Mouse (Mus musculus) kidney, postnatal 0 days (tissue): ENCODE measurements at regions not wholly inside any gene's neighbourhood (a gene's known extent, or its start where the extent isn't known, plus 50 kb on each side); places are given as distances from the start of the nearest gene placed in this dataset.

Source experiments
- ATAC-seq: fragments of 200-750 bp; cut with Nextera tagmentation; replicated peaks from 2 replicates; pipeline ENCODE4 v1.8.0; 2017; ENCODE audit warnings: low read depth, moderate number of reproducible peaks, moderate TSS enrichment, moderate library complexity; ENCODE audit not compliant: low FRiP score
- DNase-seq: peaks from one replicate; pipeline ENCODE4 v3.0.0-alpha.2; 2016; ENCODE audit warnings: low spot score
- H3K27ac ChIP-seq: fragments of 300-500 bp; sonication (generic); 2 replicates; pipeline ENCODE4 v1.5.1; 2014; ENCODE audit warnings: mild to moderate bottlenecking
- H3K27me3 ChIP-seq: fragments of 300-500 bp; sonication (generic); 2 replicates; pipeline ENCODE4 v1.6.1; 2014; ENCODE audit warnings: low read length, mixed read lengths; ENCODE audit not compliant: insufficient read depth
- H3K36me3 ChIP-seq: fragments of 300-500 bp; sonication (generic); 2 replicates; pipeline ENCODE4 v1.6.1; 2014; ENCODE audit warnings: low read length, mixed read lengths; ENCODE audit not compliant: insufficient read depth
- H3K4me1 ChIP-seq: fragments of 300-500 bp; sonication (generic); replicated peaks from 2 replicates; pipeline ENCODE4 v1.6.1; 2014; ENCODE audit warnings: antibody characterized with exemption, low read length, mixed read lengths; ENCODE audit not compliant: insufficient read depth
- H3K4me2 ChIP-seq: fragments of 300-500 bp; sonication (generic); 2 replicates; pipeline ENCODE4 v1.6.1; 2014; ENCODE audit warnings: mild to moderate bottlenecking, low read length, moderate library complexity, mixed read lengths
- H3K4me3 ChIP-seq: fragments of 300-500 bp; sonication (generic); replicated peaks from 2 replicates; pipeline ENCODE4 v1.5.1; 2014; ENCODE audit warnings: low read depth, low read length
- H3K9ac ChIP-seq: fragments of 300-500 bp; sonication (generic); 2 replicates; pipeline ENCODE4 v1.6.1; 2014; ENCODE audit warnings: low read depth, low read length
- H3K9me3 ChIP-seq: fragments of 300-500 bp; sonication (generic); replicated peaks from 2 replicates; pipeline ENCODE4 v1.6.1; 2016; ENCODE audit warnings: low read length, inconsistent platforms, mixed read lengths
- CTCF ChIP-seq: IDR thresholded peaks from 2 replicates; pipeline ENCODE4 v1.5.1; 2016; ENCODE audit warnings: antibody characterized with exemption, low read depth, mild to moderate bottlenecking, moderate library complexity
- WGBS: fragments of 180-500 bp; shearing (Covaris S2); extraction: QIAGEN DNeasy Blood & Tissue Kit; methylation state at CpG from one replicate; pipeline ENCODE4 v1.1.7; 2014; 5-methylcytosine and 5-hydroxymethylcytosine counted together

DNA sequence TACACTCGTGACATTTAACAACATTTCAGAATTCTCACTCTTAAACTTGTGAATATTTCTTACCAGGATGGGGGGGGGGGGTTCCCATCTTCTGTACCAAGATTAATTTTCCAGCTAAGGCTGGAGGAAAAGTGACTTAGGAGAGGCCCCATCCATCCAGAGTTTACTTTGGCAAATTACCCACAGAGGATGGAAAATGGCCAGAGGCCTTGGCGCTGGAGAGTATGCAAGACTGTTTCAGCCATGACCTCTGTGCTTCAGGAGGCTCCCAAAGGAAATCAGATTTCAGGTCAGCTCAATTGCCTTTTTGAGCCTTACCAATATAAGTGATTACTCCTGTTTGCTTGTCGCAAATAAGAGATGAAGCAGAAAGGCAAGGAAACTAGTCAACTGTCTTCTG is 143.4 kb upstream of the F930015N05Rik start:
- Histone ChIP-seq H3K36me3 (no peaks in the 10 kb centered on the region), H3K9me3 (no peaks in the 10 kb centered on the region)
- WGBS = 55% methylated on average over 3 of the region's 3 CpGs

DNA sequence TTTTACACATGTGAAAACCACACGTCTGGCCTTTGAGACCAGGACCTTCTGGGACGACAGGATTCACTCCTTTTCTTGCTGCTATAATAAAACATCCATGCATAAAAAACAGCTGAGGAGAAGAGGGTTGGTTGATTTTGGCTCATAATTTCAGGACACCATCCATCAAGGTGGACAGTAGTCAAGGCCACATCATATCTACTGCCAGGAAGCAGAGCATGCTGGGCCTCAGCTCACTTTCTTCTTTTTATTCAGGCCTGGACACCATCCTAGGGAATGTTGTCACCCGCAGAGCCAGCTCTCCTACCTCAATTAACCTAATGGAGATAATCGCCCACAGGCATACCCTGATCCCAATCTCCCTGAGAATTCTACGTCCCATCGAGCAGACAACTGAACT is 149.6 kb upstream of the F930015N05Rik start:
- DNase-seq (no peak), ATAC-seq (no peak)
- Histone ChIP-seq H3K4me3 (no peak overlapping the region), H3K36me3 (no peaks in the 10 kb centered on the region), H3K27me3 (peaks cover 9% of the 10 kb centered on the region; the same call in 1 of the 2 replicates), H3K27ac (no peak overlapping the region), H3K9me3 (no peaks in the 10 kb centered on the region), H3K9ac (no peak overlapping the region), H3K4me1 (peaks cover 5% of the 10 kb centered on the region; the same call in 1 of the 2 replicates), H3K4me2 (no peak overlapping the region)
- no peak for TF ChIP-seq CTCF
- 75% methylated on average over 6 of the region's 6 CpGs for WGBS

More for the DNA sequence above, 143.4 kb upstream of the F930015N05Rik start:
- H3K27ac ChIP-seq = no peak overlapping the region
- no peak for ATAC-seq
- H3K4me1 ChIP-seq = no peaks in the 10 kb centered on the region
- DNase-seq = no peak
- H3K27me3 ChIP-seq = no peaks in the 10 kb centered on the region
- H3K4me3 ChIP-seq = no peak overlapping the region
- H3K4me2 ChIP-seq = no peak overlapping the region
- H3K9ac ChIP-seq = no peak overlapping the region
- TF ChIP-seq CTCF = no peak

DNA sequence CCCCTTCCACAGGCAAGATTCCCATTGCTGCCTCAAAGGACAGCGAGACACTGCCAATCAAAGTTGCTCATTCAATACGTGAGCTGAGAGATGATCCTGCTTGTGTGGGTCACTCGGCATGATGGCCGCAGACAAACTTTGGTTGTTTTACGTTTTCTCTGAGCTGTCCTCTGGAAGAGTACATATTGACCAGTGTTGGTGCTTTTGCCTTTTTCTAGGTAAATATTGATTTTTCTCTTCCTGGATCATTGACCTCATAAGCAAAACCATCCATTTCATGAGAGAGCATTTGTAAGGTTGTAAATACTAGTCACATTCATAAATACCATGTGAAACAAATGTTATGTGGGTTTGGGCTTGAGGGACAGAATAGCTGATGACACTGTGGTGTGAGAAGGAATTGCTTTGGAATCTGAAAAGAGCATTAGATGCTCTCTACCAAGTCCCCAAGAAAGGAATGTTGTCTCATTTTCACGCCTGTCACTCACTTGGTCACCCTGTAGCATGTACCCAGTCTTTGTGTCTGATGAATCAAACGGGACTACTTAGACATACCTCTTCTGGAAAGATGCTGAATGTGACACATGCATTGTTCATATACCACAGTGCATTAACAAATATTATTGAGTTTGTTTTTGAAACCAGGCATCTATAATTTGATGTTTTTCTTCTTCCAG is 150.7 kb upstream of the F930015N05Rik start:
- ATAC-seq = no peak
- Histone ChIP-seq H3K4me2 (no peak overlapping the region), H3K9ac (no peak overlapping the region), H3K36me3 (no peaks in the 10 kb centered on the region), H3K27me3 (peaks cover 9% of the 10 kb centered on the region; the same call in 1 of the 2 replicates), H3K4me3 (no peak overlapping the region), H3K4me1 (peaks cover 5% of the 10 kb centered on the region; the same call in 1 of the 2 replicates), H3K27ac (no peak overlapping the region), H3K9me3 (no peaks in the 10 kb centered on the region)
- 77% methylated on average over 7 of the region's 7 CpGs for WGBS
- no peak for DNase-seq
- no peak for TF ChIP-seq CTCF

DNA sequence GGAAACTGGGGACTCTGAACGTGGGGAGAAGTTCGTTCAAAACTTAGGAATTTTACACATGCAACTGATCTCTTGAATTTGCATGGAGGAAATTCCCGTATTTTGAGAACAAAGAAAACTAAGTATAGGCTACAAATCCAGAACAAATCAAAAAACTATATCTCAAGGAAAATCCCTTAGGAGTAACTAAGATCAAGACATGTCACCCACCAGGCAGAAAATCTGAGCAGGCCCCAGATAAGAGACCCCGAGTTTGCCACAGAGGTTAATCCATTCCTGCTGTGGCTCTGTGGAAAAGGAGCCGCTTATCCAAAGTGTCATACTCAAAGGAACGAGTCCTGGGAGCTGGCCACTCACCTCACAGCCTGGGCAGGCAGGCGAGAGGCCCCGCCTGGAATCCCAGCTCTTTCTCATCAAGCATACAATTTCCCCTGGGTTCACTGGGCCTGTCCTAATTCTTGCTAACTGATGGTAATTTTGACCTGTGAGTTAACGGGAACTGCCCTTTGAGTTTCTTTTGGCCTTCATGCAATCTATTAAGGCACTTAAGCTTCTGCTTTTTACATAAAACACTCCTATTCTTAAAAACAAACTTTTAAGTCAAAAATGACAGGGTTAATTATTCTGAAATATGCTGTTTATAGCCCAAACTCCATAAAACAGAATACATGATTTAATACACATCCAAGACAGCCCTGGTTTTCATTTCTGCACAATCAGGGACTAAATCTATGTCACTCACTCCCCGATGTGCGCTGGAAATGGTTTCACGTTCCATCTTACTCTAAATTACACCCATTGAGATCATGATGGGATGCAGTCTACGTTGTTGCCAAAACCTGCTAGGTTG is 151.5 kb upstream of the F930015N05Rik start:
- 30% methylated on average over 13 of the region's 13 CpGs for WGBS
- H3K4me2 ChIP-seq = no peak overlapping the region
- no peak for ATAC-seq
- H3K9ac ChIP-seq = no peak overlapping the region
- peaks cover 9% of the 10 kb centered on the region; the same call in 1 of the 2 replicates for H3K27me3 ChIP-seq
- no peaks in the 10 kb centered on the region for H3K9me3 ChIP-seq
- no peak overlapping the region for H3K27ac ChIP-seq
- no peaks in the 10 kb centered on the region for H3K36me3 ChIP-seq
- peaks cover 5% of the 10 kb centered on the region; the same call in 1 of the 2 replicates for H3K4me1 ChIP-seq
- no peak overlapping the region for H3K4me3 ChIP-seq
- DNase-seq = peak; percentile 90
- no peak for TF ChIP-seq CTCF

DNA sequence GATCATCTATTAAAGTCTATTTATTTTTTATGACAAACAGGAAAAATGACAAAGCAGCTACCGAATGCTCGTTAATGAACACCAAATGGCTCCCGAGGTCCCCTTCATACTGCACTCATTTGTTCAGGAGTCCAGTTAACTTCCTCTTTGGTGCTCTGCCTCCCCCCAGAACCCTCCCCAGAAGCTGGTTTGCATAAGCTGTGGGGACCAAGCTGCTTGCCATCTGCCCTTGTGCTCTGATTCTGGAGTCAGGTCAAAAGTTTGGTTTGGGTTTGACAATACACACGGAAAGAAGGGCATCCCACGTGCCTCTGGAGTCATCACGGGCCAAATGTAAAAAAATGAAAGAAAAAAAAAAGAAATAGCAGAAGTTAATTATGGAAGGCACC is 152.1 kb upstream of the F930015N05Rik start:
- Histone ChIP-seq H3K9ac (no peak overlapping the region), H3K4me2 (no peak overlapping the region), H3K9me3 (no peaks in the 10 kb centered on the region), H3K4me1 (peaks cover 5% of the 10 kb centered on the region; the same call in 1 of the 2 replicates), H3K4me3 (no peak overlapping the region), H3K27me3 (peaks cover 9% of the 10 kb centered on the region; the same call in 1 of the 2 replicates), H3K27ac (no peak overlapping the region), H3K36me3 (no peaks in the 10 kb centered on the region)
- WGBS = 46% methylated on average over 6 of the region's 6 CpGs
- TF ChIP-seq CTCF = no peak
- ATAC-seq (no peak), DNase-seq (no peak)

DNA sequence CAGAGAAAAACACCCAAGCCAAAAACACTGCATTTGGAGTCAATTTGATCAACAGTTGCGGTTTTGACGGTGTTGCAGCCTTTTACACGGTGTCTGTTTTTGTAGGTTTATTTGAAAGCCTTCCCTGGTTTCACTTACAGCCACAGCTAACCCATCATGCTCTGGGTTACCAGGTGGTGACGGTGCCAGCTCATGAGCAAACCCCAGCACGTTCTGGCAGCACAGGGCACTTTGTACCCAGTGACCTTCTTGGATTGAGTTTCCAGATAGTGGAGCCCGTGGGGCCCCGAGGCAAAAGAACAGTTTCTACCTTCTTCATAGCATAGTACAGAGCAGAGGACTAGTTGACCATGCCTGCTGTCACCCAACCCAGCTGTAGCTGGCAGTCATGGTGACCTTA is 152.6 kb upstream of the F930015N05Rik start:
- Histone ChIP-seq H3K27ac (no peak overlapping the region), H3K4me3 (no peak overlapping the region), H3K9me3 (no peaks in the 10 kb centered on the region), H3K36me3 (no peaks in the 10 kb centered on the region), H3K27me3 (peaks cover 9% of the 10 kb centered on the region; the same call in 1 of the 2 replicates), H3K9ac (no peak overlapping the region), H3K4me2 (no peak overlapping the region), H3K4me1 (peaks cover 5% of the 10 kb centered on the region; the same call in 1 of the 2 replicates)
- no peak for TF ChIP-seq CTCF
- DNase-seq (no peak), ATAC-seq (no peak)
- WGBS = 55% methylated on average over 7 of the region's 7 CpGs
